Mouse (Mus musculus) small intestine, adult 2 months (tissue): ENCODE measurements at regions not wholly inside any gene's neighbourhood (a gene's known extent, or its start where the extent isn't known, plus 50 kb on each side); places are given as distances from the start of the nearest gene placed in this dataset.

Experiments
- CTCF ChIP-seq: fragments of 200-500 bp; IDR thresholded peaks from 2 replicates; pipeline ENCODE4 v1.5.1; 2012; ENCODE audit warnings: low read depth, mild to moderate bottlenecking, control low read depth, inconsistent platforms, low read length, moderate library complexity, mixed read lengths; ENCODE audit not compliant: insufficient replicate concordance, insufficient read length; ENCODE audit errors: extremely low read depth
- POLR2A ChIP-seq: fragments of 200-500 bp; IDR thresholded peaks from 2 replicates; pipeline ENCODE4 v1.6.1; 2012; ENCODE audit warnings: low read depth, mild to moderate bottlenecking, control low read depth, inconsistent platforms, low read length, moderate library complexity

- TF ChIP-seq CTCF (peak; percentile 49; the same call in 1 of the 2 replicates), POLR2A (no peak)
These were observed 81.6 kb upstream of the Cntn1 start for GRCm38 (mm10) chr15:91969378-91969777.
